Mouse (Mus musculus) brown adipose tissue, adult 24 weeks (tissue): ENCODE data around the gene Spata31d1a. TPM values are rescaled to one million over a fixed set of nuclear protein-coding genes. Genes with fewer than 3 reads are reported as not detected.

Experiments
- H3K27ac ChIP-seq: fragments of 200-500 bp; replicated peaks from 2 replicates; pipeline ENCODE4 v1.5.1; 2012; ENCODE audit warnings: low read depth, mild to moderate bottlenecking, low read length
- H3K4me1 ChIP-seq: fragments of 200-500 bp; 2 replicates; pipeline ENCODE4 v1.6.1; 2012; ENCODE audit warnings: low read length, mixed read lengths; ENCODE audit not compliant: control insufficient read depth, insufficient read depth, insufficient read length
- H3K4me3 ChIP-seq: fragments of 200-500 bp; 2 replicates; pipeline ENCODE4 v1.5.1; 2012; ENCODE audit warnings: low read depth, mild to moderate bottlenecking, low read length, moderate library complexity; ENCODE audit not compliant: insufficient read depth
- polyA plus RNA-seq: library from polyadenylated mRNA; stranded (reverse); fragments of >200 nt; gene quantifications from 2 replicates; pipeline ENCODE4 v1.2.4, GENCODE M21; 2012; ENCODE audit not compliant: missing spikeins, insufficient read depth, insufficient read length

Spata31d1a gene
- polyA plus RNA-seq, 1 experiment = not detected

DNA sequence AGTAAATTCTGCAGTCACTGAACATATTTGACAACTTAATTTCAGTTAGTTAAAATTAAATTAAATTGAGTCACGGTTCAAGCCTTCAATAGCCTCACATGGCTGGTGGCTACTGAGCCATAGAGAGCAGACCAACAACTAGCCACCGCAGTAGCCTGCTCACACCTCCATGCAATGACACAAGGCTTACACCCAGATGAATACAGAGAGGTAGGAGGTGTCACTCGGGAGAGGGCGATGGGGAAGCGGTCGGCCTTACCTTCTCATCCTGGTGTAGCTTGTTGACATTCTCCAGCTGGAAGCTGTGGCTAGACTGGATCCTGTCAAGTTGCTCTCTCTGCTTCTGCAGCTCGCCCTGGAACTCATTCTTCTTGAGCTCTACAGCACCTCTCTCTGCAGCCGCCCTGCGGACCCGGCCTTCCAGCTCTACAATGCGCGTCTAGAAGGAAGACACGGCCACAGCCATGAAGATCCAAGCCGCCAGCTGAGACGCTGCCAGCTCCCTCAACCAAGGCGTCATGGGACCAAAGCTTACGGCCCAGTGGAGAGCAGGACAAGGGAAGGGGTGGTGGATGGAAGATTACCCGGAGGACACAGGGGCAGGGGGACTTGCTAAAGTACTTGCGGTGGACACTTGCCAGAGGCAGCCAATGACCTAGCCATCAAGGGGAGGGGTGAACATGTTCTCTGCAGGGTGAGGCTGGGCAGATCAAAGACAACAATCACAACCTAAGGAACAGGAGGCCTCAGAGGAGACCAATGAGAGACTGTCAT is 46.0 kb downstream of the Spata31d1a start:
- no peak overlapping the region for H3K27ac ChIP-seq
- no peak overlapping the region for H3K4me3 ChIP-seq
- no peaks in the 10 kb centered on the region; the same call in 1 of the 2 replicates for H3K4me1 ChIP-seq

DNA sequence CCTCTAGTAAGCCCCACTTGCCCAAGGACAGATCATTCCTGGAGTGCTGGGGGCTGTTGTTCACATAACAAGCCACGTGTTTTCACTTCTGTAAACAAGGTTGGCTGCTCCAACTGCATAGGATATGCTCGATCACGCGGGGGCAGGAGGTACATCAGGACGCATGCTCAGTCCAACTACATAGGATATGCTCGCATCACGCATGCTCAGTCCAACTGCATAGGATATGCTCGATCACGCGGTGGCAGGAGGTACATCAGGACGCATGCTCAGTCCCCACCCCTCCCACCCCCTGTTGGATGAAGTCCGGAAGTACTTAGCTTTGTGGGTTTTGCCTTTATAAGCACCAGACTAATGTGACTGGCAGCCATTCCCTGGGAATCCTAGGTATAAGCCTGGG is 48.2 kb downstream of the Spata31d1a start:
- Histone ChIP-seq H3K4me1 (no peaks in the 10 kb centered on the region), H3K4me3 (no peak overlapping the region), H3K27ac (no peak overlapping the region)

DNA sequence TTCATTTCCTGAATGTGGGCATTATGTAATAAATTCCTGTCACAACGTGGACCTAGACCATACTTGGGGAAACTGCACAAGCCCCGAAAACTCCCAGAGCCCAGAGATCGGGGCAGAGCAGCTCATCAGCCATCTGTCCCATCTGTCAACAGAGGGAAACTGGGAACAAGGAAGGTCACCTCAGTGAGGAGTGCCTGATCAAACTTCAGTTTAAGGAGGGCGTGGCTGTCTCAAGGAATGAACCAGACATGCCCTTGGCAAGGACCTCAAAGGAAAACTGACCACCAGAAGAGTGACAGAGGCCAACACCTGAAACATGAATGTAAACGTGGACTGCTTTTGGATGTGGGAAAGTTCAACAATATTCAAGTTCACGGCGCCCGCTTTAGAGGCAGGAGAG is 48.7 kb downstream of the Spata31d1a start:
- Histone ChIP-seq H3K4me3 (no peak overlapping the region), H3K27ac (no peak overlapping the region), H3K4me1 (no peaks in the 10 kb centered on the region)

DNA sequence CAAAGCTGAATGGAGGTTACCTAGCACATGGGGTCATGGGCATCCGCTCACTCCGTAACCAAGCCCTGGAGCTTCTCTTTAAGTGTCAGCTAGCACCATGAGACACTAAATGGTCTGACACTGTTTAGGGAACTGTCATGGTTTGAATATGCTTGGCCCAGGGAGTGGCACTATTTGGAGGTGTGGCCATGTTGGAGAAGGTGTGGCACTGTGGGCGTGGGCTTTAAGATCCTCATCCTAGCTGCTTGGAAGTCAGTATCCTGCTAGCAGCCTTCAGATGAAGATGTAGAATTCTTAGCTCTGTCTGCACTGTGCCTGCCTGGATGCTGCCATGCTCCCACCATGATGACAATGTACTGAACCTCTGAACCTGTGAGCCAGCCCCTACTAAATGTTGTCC is 49.8 kb downstream of the Spata31d1a start:
- H3K27ac ChIP-seq = no peak overlapping the region
- no peaks in the 10 kb centered on the region for H3K4me1 ChIP-seq
- no peak overlapping the region for H3K4me3 ChIP-seq

DNA sequence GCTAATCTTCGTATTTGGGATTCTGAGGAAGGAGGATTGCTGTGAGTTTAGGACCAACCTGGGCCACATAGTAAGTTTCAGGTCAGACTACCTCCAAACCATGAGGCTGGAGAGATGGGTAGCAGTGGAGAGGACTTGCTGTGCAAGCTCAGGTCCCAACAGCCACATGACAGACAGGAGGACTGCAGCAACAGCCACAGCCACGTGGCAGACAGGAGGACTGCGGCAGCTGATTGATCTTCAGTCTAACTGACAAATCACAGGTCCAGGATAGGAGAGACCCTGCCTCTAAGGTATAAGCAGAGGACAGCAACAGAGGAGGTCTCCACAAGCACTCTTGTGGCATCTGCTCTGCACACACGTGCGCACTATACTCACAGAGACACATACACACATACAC is 52.3 kb downstream of the Spata31d1a start:
- Histone ChIP-seq H3K4me3 (no peak overlapping the region), H3K27ac (no peak overlapping the region), H3K4me1 (no peaks in the 10 kb centered on the region)

DNA sequence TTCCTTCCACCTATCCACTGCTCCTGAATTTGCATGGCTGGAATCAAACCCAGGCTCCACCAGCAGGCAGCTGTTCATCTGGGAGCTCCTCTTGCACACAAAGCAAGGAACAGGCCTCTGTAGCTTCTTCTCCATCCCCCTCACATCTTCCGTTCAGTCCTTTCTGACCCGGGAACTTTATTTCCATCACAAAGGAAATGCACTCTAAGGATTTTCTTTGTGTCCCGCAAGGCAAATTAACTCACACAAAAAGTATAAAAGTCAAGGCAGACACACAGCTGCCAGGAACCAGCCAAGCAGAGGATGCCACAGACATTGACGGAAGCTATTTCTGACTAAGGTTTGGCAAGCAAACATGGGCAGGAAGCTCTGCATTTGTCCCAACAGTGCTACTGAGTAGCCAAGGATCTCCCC is 53.1 kb downstream of the Spata31d1a start:
- no peak overlapping the region for H3K4me3 ChIP-seq
- no peak overlapping the region for H3K27ac ChIP-seq

DNA sequence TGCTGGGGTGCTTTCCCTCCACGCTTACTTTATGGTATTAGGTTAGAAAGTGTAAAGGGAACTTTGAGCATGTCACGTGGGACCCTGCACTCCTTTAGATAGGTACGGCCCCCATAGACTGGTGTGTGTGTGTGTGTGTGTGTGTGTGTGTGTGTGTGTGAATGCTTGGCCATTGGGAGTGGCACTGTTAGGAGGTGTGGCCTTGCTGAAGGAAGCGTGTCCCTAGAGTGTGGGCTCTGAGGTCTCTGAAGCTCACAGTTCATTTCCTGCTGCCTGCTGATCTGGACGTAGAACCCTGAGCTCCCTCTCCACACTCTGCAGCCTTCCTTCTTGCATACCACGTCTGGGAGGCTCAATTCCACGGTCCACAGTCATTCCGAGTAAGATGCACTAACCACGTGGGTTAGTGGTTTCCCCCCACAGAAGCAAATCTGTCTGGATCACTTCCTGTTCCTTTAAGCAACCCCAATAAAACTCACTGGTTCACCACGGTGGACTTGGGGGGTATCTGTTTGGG is 53.8 kb downstream of the Spata31d1a start:
- no peaks in the 10 kb centered on the region for H3K4me1 ChIP-seq
- H3K27ac ChIP-seq = no peak overlapping the region
- H3K4me3 ChIP-seq = no peak overlapping the region

More for the DNA sequence above, 53.1 kb downstream of the Spata31d1a start:
- H3K4me1 ChIP-seq = no peaks in the 10 kb centered on the region

DNA sequence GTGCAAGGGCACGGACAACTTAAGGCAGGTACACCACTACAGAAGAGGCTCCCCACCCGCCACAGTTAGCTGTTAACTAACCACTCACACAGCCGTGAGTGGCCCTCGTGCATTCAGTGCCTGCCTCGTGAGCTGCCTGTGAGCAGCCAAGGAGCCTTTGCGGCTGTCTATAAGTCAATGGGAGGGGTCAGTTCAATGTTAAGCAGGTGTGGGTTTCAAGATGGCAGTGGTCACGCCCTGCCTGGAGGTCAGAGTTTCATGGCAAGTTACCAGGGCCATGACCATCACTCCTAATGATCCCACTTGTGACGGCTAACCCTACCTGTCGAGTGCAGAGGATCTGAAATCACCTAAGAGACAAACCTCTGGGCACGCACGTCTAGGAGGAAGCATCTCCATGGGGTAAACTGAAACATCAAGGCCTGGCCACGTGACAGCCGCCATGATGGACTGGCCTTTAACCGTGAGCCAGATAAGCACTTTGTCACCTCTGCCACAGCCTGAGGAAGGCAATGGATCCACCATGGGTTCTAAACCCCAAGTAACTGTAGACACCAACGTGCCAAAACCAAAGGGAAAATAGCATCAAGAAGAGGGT is 54.3 kb downstream of the Spata31d1a start:
- no peak overlapping the region for H3K4me3 ChIP-seq
- no peak overlapping the region for H3K27ac ChIP-seq
- H3K4me1 ChIP-seq = no peaks in the 10 kb centered on the region

DNA sequence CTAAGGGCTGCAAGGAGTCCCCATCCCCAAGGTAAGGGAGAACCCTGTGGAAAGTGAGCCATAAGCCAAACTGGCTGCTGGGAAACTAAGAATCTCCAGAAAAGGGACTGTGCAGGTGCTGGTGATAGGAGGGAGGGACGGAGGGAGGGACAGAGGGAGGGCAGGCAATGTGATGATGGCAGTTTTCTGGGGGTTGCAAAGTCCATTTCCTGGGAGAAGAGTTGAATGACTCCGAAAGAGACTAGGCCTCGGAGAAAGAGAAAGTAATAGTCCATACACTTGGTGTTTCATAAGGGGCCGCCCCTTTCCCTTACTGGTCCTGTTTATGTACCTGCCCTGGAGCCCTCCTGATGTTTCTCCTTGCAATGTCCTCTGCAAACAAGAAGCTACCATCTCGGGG is 55.7 kb downstream of the Spata31d1a start:
- Histone ChIP-seq H3K27ac (no peak overlapping the region), H3K4me1 (no peaks in the 10 kb centered on the region), H3K4me3 (no peak overlapping the region)

DNA sequence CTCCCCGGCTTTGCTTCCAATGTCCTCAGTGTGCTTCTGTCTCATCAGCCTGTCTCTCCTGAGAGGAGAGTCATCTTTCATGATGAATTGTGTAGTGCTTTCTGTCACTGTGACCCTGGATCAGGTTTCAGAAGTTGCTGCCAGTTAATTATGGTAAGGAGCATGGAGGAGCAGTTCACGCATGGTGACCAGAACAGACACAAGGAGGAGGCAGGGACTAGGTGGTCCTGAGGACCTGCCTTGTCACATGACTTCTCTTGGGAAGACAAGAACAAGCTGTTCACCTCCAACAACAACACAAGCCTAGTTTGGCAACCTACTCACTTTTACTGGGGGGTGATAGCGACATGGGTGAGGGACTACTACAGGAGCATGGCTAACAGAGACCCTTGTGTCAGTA is 57.0 kb downstream of the Spata31d1a start:
- Histone ChIP-seq H3K4me1 (no peaks in the 10 kb centered on the region), H3K27ac (no peak overlapping the region)

DNA sequence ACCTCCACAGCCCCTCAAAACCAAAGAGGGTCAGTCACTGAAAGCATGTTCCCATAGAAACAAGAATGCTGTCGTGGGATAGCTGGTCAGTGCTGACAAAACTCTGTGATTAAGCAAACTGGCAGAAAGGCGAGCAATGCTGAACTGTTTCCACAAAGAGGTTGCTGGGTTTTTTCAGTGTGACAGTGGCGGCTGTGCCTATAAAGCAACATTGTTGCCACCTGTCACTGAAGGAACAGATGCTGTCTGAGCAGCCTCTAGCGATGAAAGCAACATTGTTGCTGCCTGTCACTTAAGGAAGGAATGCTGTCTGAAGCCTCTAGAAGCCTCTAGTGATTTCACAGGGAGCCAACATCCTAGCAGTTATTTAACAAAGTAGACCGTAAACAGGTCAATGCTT is 57.5 kb downstream of the Spata31d1a start:
- Histone ChIP-seq H3K4me3 (no peak overlapping the region), H3K4me1 (no peaks in the 10 kb centered on the region), H3K27ac (no peak overlapping the region)

More for the DNA sequence above, 57.0 kb downstream of the Spata31d1a start:
- no peak overlapping the region for H3K4me3 ChIP-seq

Other genes starting within 250 kb of the Spata31d1a start
- 38.1 and 46.3 TPM in 2 replicates for gene Agtpbp1, start 125.1 kb downstream of the Spata31d1a start, polyA plus RNA-seq
- 36.6 and 57.0 TPM in 2 replicates for gene Naa35, start 125.1 kb downstream of the Spata31d1a start, polyA plus RNA-seq
- 5.4 and 7.6 TPM in 2 replicates for gene Golm1, start 34.5 kb downstream of the Spata31d1a start, polyA plus RNA-seq
- not detected in 2 replicates for gene 4921517D22Rik, start 16.2 kb downstream of the Spata31d1a start, polyA plus RNA-seq
- gene Spata31d1b, start 2.0 kb upstream of the Spata31d1a start, polyA plus RNA-seq = not detected in 2 replicates
- gene Spata31d1d, start 21.4 kb upstream of the Spata31d1a start, polyA plus RNA-seq = not detected in 2 replicates
- gene 1700014D04Rik, start 36.4 kb upstream of the Spata31d1a start, polyA plus RNA-seq = not detected in 2 replicates
- 286 and 370 TPM in 2 replicates for gene Isca1, start 59.5 kb upstream of the Spata31d1a start, polyA plus RNA-seq
- not detected in 2 replicates for gene Gm49354, start 71.9 kb upstream of the Spata31d1a start, polyA plus RNA-seq
- gene Tut7, start 112.8 kb upstream of the Spata31d1a start, polyA plus RNA-seq = 33.9 and 51.0 TPM in 2 replicates